Mouse (Mus musculus) forebrain, postnatal 0 days (tissue): Measurements from ENCODE around the gene Gm7137. TPM values are rescaled to one million over a fixed set of nuclear protein-coding genes. Genes with fewer than 3 reads are reported as not detected.
"Not testable (repeated sequence)": the region's sequence is repeated elsewhere in the genome, so short reads cannot be mapped to it uniquely, and the experiment has no call there.

ENCODE experiments used
- ATAC-seq: fragments of 200-750 bp; cut with Nextera tagmentation; 2 replicates; pipeline ENCODE4 v1.8.0; 2017; ENCODE audit warnings: mild to moderate bottlenecking, moderate library complexity
- DNase-seq: peaks from one replicate; pipeline ENCODE4 v3.0.0-alpha.2; 2015
- H3K27ac ChIP-seq: fragments of 300-500 bp; sonication (generic); 2 replicates; pipeline ENCODE4 v1.5.1; 2014; ENCODE audit warnings: low read depth, mild to moderate bottlenecking, antibody characterized with exemption, low read length, moderate library complexity, mixed read lengths
- H3K27me3 ChIP-seq: fragments of 300-500 bp; sonication (generic); 2 replicates; pipeline ENCODE4 v1.6.1; 2014; ENCODE audit warnings: mild to moderate bottlenecking, low read length, mixed read lengths; ENCODE audit not compliant: insufficient read depth
- H3K36me3 ChIP-seq: fragments of 300-500 bp; sonication (generic); 2 replicates; pipeline ENCODE4 v1.6.1; 2014; ENCODE audit warnings: mild to moderate bottlenecking, moderate library complexity; ENCODE audit not compliant: insufficient read depth
- H3K4me1 ChIP-seq: fragments of 300-500 bp; sonication (generic); 2 replicates; pipeline ENCODE4 v1.6.1; 2014; ENCODE audit warnings: antibody characterized with exemption; ENCODE audit not compliant: insufficient read depth
- H3K4me2 ChIP-seq: fragments of 300-500 bp; sonication (generic); 2 replicates; pipeline ENCODE4 v1.6.1; 2014; ENCODE audit warnings: low read depth, mild to moderate bottlenecking, moderate library complexity
- H3K4me3 ChIP-seq: fragments of 300-500 bp; sonication (generic); 2 replicates; pipeline ENCODE4 v1.5.1; 2014; ENCODE audit warnings: low read depth, low read length, mixed read lengths
- H3K9ac ChIP-seq: fragments of 300-500 bp; sonication (generic); 2 replicates; pipeline ENCODE4 v1.6.1; 2014; ENCODE audit warnings: mild to moderate bottlenecking
- H3K9me3 ChIP-seq: fragments of 300-500 bp; sonication (generic); 2 replicates; pipeline ENCODE4 v1.6.1; 2016; ENCODE audit warnings: low read length
- CTCF ChIP-seq: sonication (generic); IDR thresholded peaks from 2 replicates; pipeline ENCODE4 v1.5.1; 2016; ENCODE audit warnings: antibody characterized with exemption, control low read depth, low read depth
- WGBS: fragments of 180-500 bp; shearing (Covaris S2); extraction: QIAGEN DNeasy Blood & Tissue Kit; methylation state at CpG from one replicate; pipeline ENCODE4 v1.1.7; 2014; 5-methylcytosine and 5-hydroxymethylcytosine counted together
- polyA plus RNA-seq: library from polyadenylated mRNA; unstranded; fragments of >200 nt; fragmentation: Nextera tagmentation; extraction: Ambion mirVana; gene quantifications from 2 replicates; pipeline ENCODE4 v1.2.1, GENCODE M21; 2015
- total RNA-seq: library from RNA; depleted of rRNA; stranded (reverse); fragments of >200 nt; gene quantifications from 2 replicates; pipeline ENCODE4 v1.2.3, GENCODE M21; 2014

Gene Gm7137
- total and polyA plus RNA-seq, 2 experiments from 2014 or later: not detected

- not testable (repeated sequence) for H3K4me2 ChIP-seq, H3K27ac ChIP-seq, ATAC-seq, H3K9me3 ChIP-seq, H3K4me3 ChIP-seq, DNase-seq, H3K9ac ChIP-seq, H3K27me3 ChIP-seq, H3K4me1 ChIP-seq, H3K36me3 ChIP-seq
- 57% methylated on average over 1 of the region's 1 CpGs for WGBS
Measured at GRCm38 (mm10) chr10:77771225-77771624, 16.8 kb downstream of the Gm7137 start, which contains the start of gene Gm3238. Gene Gm3238 (minus strand): TSS chr10:77771325.

GRCm38 (mm10) chr10:77769727-77770126 lies 18.3 kb downstream of the Gm7137 start:
- no peaks in the 10 kb centered on the region for H3K36me3 ChIP-seq

GRCm38 (mm10) chr10:77759582-77759981 lies 28.4 kb downstream of the Gm7137 start, which contains the start of gene Gm3233:
Gene Gm3233 (minus strand): TSS chr10:77759682.
- not testable (repeated sequence) for H3K4me2 ChIP-seq, H3K36me3 ChIP-seq, H3K4me1 ChIP-seq, H3K27me3 ChIP-seq, H3K9ac ChIP-seq, H3K4me3 ChIP-seq, ATAC-seq, H3K27ac ChIP-seq, H3K9me3 ChIP-seq, DNase-seq
- no CpG with 5 or more reads among the region's 1 CpGs for WGBS

More at GRCm38 (mm10) chr10:77769727-77770126, 18.3 kb downstream of the Gm7137 start:
- Histone ChIP-seq H3K27me3 (no peaks in the 10 kb centered on the region), H3K27ac (no peak overlapping the region), H3K4me3 (no peak overlapping the region), H3K9ac (no peak overlapping the region), H3K4me2 (no peak overlapping the region), H3K9me3 (no peaks in the 10 kb centered on the region), H3K4me1 (no peaks in the 10 kb centered on the region)
- no peak for DNase-seq
- ATAC-seq: no peak
- 73% methylated on average over 1 of the region's 1 CpGs for WGBS
- no peak for TF ChIP-seq CTCF

GRCm38 (mm10) chr10:77753448-77753847 lies 34.6 kb downstream of the Gm7137 start:
- ATAC-seq (no peak), DNase-seq (no peak)
- Histone ChIP-seq H3K4me3 (no peak overlapping the region), H3K27ac (no peak overlapping the region), H3K9me3 (no peaks in the 10 kb centered on the region), H3K36me3 (no peaks in the 10 kb centered on the region), H3K4me1 (no peaks in the 10 kb centered on the region), H3K27me3 (no peaks in the 10 kb centered on the region), H3K4me2 (no peak overlapping the region), H3K9ac (no peak overlapping the region)
- TF ChIP-seq CTCF: no peak

GRCm38 (mm10) chr10:77752312-77752711 lies 35.7 kb downstream of the Gm7137 start:
- not testable (repeated sequence) for ATAC-seq, H3K4me3 ChIP-seq, H3K27me3 ChIP-seq, DNase-seq, H3K4me2 ChIP-seq, H3K9ac ChIP-seq, H3K4me1 ChIP-seq, H3K27ac ChIP-seq, H3K9me3 ChIP-seq, H3K36me3 ChIP-seq
- 53% methylated on average over 3 of the region's 3 CpGs for WGBS

- 62% methylated on average over 1 of the region's 1 CpGs for WGBS
- not testable (repeated sequence) for DNase-seq, H3K4me1 ChIP-seq, H3K27me3 ChIP-seq, H3K4me3 ChIP-seq, ATAC-seq, H3K4me2 ChIP-seq, H3K36me3 ChIP-seq, H3K9me3 ChIP-seq, H3K27ac ChIP-seq, H3K9ac ChIP-seq
Measured at GRCm38 (mm10) chr10:77751254-77751653, 36.7 kb downstream of the Gm7137 start, which contains the start of gene Gm9736. Gene Gm9736 (minus strand): TSS chr10:77751354.

- not testable (repeated sequence) for H3K9me3 ChIP-seq, H3K27me3 ChIP-seq, H3K27ac ChIP-seq, DNase-seq, ATAC-seq, H3K4me2 ChIP-seq, H3K36me3 ChIP-seq, H3K4me1 ChIP-seq, H3K4me3 ChIP-seq, H3K9ac ChIP-seq
- WGBS: 56% methylated on average over 1 of the region's 1 CpGs
Measured at GRCm38 (mm10) chr10:77750686-77751085, 37.3 kb downstream of the Gm7137 start.

- not testable (repeated sequence) for H3K27ac ChIP-seq, H3K9ac ChIP-seq, H3K4me2 ChIP-seq, H3K4me3 ChIP-seq, H3K36me3 ChIP-seq, H3K27me3 ChIP-seq, ATAC-seq, H3K4me1 ChIP-seq, H3K9me3 ChIP-seq
- peak; percentile 19 for DNase-seq
- 55% methylated on average over 4 of the region's 5 CpGs for WGBS
Measured at GRCm38 (mm10) chr10:77741924-77742688, 45.9 kb downstream of the Gm7137 start, which contains the start of gene Gm18596. Gene Gm18596 (minus strand): TSS chr10:77742638.
